Mouse (Mus musculus): ENCODE results near the gene Batf3.
A peak's percentile ranks its signal among the peaks of the same experiment; 100 is the strongest.
"Not testable (repeated sequence)": the region's sequence is repeated elsewhere in the genome, so short reads cannot be mapped to it uniquely, and the experiment has no call there.

Batf3 gene

DNA sequence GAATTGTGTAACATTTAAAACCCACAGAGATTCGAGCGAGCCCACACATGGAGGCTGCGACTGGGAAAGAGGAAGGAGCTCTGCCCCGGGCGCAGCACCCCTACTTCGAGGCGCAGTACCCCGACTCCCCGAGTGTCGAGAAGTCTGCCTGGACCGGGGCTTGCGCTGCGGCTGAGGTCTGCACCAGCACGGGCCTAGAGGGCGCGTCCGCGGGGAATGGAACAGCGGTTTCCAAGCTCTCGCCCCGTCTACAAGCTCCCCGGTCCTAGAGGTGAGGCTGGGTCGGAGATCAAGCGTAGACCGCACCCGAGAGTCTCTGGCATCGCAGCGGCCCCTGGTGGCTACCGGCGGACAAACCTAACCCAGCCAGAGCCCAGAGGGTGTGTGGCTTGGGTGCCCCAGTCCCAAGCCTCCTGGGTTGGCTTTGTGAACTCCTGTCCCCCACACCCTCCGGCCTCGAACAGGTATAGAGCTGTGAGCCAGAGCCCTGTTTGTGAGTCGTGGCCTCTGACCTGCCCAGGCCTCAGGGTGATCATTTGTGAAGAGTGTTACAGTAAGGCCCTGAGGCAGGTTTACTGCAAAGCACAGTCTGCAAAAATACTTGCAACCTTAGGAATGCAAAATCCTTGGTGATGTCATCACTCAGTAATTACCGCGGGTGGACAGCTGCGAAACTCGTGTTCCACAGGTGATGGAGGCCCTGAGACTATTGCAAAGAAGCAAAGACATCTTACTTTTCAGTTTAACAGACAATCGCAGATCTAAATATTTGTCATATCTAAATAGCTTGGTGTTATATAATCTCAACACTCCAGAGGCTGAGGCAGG, 28.4 kb downstream of the Batf3 start:
- no peak for DNase-seq (ENCODE audit: extremely low spot score, low read depth, low spot score)

DNA sequence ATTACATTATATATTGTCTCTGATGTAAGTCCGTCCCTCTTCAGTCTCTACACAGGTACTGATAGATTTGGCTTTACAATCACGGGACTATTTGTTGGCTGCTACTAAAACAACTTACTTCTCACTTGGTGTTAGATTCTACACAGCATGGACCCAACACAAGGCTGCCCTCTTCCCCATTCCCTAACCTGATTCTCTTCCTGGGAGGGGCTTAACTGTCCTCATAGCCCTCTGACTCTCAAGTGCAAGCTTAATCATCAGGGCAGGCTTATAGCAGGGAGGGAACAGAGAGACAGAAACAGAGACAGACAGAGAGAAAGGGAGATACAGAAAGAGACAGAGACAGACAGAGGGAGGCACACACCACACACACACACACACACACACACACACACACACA, 34.0 kb downstream of the Batf3 start:
- DNase-seq (ENCODE audit: extremely low spot score, low read depth, low spot score) = no peak

GRCm38 (mm10) chr1:191132240-191132639, 34.6 kb downstream of the Batf3 start:
- DNase-seq (ENCODE audit: extremely low spot score, low read depth, low spot score) = no peak

- no peak for DNase-seq (ENCODE audit: extremely low spot score, low read depth, low spot score)
Observed at GRCm38 (mm10) chr1:191132934-191133333, 35.3 kb downstream of the Batf3 start.

DNA sequence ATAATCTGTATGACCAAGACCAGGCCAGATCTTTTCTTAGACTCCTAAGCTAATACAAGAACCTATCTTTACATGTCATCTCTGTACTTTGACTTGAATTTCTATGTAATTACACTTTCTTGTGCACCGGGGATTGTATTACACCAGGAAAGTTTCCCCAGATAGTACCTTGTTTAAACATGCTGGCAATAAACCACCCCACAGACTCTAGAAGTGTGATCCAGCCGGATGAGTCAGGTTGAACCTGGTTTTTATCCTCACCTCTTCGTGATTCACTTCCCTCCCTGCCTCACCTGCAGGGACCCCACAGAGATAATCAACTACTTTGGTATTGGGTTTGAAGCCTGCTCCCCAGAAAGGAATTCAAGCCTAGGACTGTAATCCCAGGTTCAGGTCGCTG, 37.8 kb downstream of the Batf3 start:
- no peak for DNase-seq (ENCODE audit: extremely low spot score, low read depth, low spot score)

GRCm38 (mm10) chr1:191138436-191138835, 40.8 kb downstream of the Batf3 start:
- no peak for DNase-seq (ENCODE audit: extremely low spot score, low read depth, low spot score)

- DNase-seq (ENCODE audit: extremely low spot score, low read depth, low spot score) = no peak
Observed at GRCm38 (mm10) chr1:191138874-191139495, 41.3 kb downstream of the Batf3 start.

GRCm38 (mm10) chr1:191140983-191141382, 43.3 kb downstream of the Batf3 start:
- DNase-seq (ENCODE audit: extremely low spot score, low read depth, low spot score) = no peak

DNA sequence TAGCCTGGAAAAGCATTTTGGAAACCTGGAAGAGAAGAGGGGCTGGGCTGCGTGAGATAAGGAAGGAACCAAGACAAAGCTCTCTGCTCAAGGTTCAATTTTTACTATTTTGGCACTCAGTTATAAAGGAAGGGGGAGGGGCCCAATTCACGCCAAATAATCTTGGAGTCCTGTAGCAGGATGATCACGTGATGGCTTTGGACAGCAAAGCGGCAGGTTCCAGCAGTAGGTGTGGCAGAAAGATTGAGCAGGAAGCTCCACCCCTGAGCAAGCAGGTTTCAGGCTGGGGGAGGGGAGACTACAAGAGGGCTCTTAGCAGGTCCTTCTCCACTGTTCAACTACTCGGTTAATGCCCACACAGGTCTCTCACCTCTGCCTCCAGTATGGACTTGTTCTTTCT, 51.8 kb downstream of the Batf3 start:
- not testable (repeated sequence) for DNase-seq (ENCODE audit: extremely low spot score, low read depth, low spot score)

GRCm38 (mm10) chr1:191150924-191151605, 53.4 kb downstream of the Batf3 start:
- no peak for DNase-seq (ENCODE audit: extremely low spot score, low read depth, low spot score)

DNA sequence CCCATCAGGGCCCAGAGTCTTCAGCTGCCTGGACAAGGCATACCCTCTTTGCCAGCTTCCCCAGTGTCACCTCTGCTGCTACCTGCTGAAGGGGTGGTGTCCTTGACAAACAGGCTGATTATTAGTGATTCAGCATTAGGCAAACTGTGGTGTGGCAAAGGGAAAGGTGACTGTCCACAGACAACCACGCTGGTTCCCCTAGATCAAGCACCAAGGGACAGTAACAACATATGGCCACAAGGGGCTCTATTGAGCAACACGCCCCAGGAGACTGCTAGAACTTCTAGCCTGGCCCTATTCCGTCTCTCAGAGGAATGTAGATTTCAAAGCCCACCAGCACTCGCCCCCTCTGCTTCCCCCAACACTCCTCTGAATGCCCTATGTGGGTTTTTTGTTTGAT, 55.4 kb downstream of the Batf3 start:
- peak; percentile 8 for DNase-seq (ENCODE audit: extremely low spot score, low read depth, low spot score)

GRCm38 (mm10) chr1:191154314-191154713, 56.7 kb downstream of the Batf3 start:
- DNase-seq (ENCODE audit: extremely low spot score, low read depth, low spot score) = no peak
